Mouse (Mus musculus): ENCODE measurements around the gene Usp17le. TPM values are rescaled to one million over a fixed set of nuclear protein-coding genes. Genes with fewer than 3 reads are reported as not detected.
"Not testable (repeated sequence)": the region's sequence is repeated elsewhere in the genome, so short reads cannot be mapped to it uniquely, and the experiment has no call there.

The Usp17le gene
- total RNA-seq (2015; ENCODE audit: low replicate concordance) (not detected in 2 replicates), total RNA-seq (2017; ENCODE audit: low replicate concordance) (not detected in 2 replicates)

DNA sequence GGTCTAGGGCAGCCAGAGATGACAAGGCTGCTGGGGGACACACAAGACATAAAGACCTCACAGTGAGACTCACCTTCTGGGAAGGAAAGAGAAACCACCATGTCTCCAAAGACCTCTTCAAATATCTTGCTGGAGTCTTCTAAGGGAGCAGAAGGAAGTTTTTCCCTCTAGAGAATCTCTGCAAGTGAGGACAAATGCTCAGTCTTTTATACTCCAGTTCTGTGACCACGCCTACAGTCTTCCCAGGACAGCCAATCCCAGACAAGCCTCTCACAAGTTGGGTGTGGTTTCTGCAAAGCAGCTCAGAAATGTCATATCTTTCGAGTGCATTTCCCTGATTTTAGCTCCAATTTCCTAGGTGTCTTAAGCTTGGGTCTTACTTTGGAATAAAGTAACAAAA lies at the start of gene Usp17le:
Gene Usp17le, minus strand, starts transcription at position 101 of the 400 bp plus-strand sequence.
- not testable (repeated sequence) for ATAC-seq (replicated peaks; ENCODE audit: low FRiP score, poor library complexity, severe bottlenecking)

DNA sequence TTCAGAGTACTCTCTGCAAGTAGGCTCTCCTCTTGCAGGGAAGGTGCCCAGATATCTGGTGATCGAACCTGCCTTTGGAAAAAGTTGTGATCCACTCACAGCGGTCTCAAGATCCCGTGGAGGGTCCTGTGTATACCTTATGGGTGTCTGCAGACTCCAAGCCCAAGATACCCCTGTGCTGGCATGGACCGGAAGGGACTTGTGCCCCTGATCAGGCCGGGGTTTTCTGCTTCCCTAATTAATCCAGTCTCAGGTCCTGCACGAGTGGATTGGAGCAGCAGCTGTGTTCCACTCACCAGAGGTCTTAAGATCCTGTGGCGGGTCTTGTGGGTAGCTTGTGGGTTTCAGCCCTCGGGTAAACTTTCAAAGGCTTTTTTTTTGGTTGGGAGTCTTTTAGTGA lies 33.1 kb upstream of the Usp17le start:
- ATAC-seq (replicated peaks; ENCODE audit: low FRiP score, poor library complexity, severe bottlenecking), result not testable (repeated sequence)

DNA sequence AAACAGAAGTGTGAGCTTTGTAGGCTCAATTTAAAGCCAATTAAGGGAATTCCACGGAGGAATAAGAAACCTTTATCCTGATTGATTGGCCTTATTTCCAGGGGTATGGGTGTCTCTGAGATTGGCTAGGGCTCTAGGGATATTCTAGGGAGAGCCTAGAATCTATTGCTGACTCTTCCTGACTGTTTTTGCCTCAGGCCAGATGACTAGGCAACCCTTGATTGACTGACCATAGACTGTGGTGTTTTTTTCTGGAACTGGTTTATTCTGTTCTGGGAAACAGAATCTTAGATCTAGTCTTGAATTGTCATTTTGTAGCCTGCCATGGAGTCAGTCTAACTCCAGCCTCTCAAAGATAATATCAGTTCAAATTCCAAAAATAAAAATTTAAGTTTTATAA lies 13.5 kb upstream of the Usp17le start:
- no peak for ATAC-seq (replicated peaks; ENCODE audit: low FRiP score, poor library complexity, severe bottlenecking)

Other genes with a start within 250 kb of the Usp17le start
- gene Olfr651, start 227.3 kb downstream of the Usp17le start, total RNA-seq (2015; ENCODE audit: low replicate concordance), result not detected in 2 replicates
- gene Olfr651, start 227.3 kb downstream of the Usp17le start, total RNA-seq (2017; ENCODE audit: low replicate concordance), result not detected in 2 replicates
- gene Olfr652, start 216.6 kb downstream of the Usp17le start, total RNA-seq (2015; ENCODE audit: low replicate concordance), result not detected in 2 replicates
- gene Olfr652, start 216.6 kb downstream of the Usp17le start, total RNA-seq (2017; ENCODE audit: low replicate concordance), result not detected in 2 replicates
- not detected in 2 replicates for gene Olfr653, start 200.2 kb downstream of the Usp17le start, total RNA-seq (2015; ENCODE audit: low replicate concordance)
- not detected in 2 replicates for gene Olfr653, start 200.2 kb downstream of the Usp17le start, total RNA-seq (2017; ENCODE audit: low replicate concordance)
- not detected in 2 replicates for gene Olfr654, start 190.4 kb downstream of the Usp17le start, total RNA-seq (2015; ENCODE audit: low replicate concordance)
- not detected in 2 replicates for gene Olfr654, start 190.4 kb downstream of the Usp17le start, total RNA-seq (2017; ENCODE audit: low replicate concordance)
- gene Olfr655, start 175.7 kb downstream of the Usp17le start, total RNA-seq (2015; ENCODE audit: low replicate concordance), result not detected in 2 replicates
- gene Olfr655, start 175.7 kb downstream of the Usp17le start, total RNA-seq (2017; ENCODE audit: low replicate concordance), result not detected in 2 replicates
- not detected in 2 replicates for gene Olfr656, start 163.5 kb downstream of the Usp17le start, total RNA-seq (2015; ENCODE audit: low replicate concordance)
- gene Olfr656, start 163.5 kb downstream of the Usp17le start, total RNA-seq (2017; ENCODE audit: low replicate concordance), result not detected in 2 replicates
- gene Olfr657, start 152.7 kb downstream of the Usp17le start, total RNA-seq (2015; ENCODE audit: low replicate concordance), result not detected in 2 replicates
- gene Olfr657, start 152.7 kb downstream of the Usp17le start, total RNA-seq (2017; ENCODE audit: low replicate concordance), result not detected in 2 replicates
- not detected in 2 replicates for gene Olfr658, start 130.2 kb downstream of the Usp17le start, total RNA-seq (2015; ENCODE audit: low replicate concordance)
- gene Olfr658, start 130.2 kb downstream of the Usp17le start, total RNA-seq (2017; ENCODE audit: low replicate concordance), result not detected in 2 replicates
- gene Olfr659, start 110.7 kb downstream of the Usp17le start, total RNA-seq (2015; ENCODE audit: low replicate concordance), result not detected in 2 replicates
- not detected in 2 replicates for gene Olfr659, start 110.7 kb downstream of the Usp17le start, total RNA-seq (2017; ENCODE audit: low replicate concordance)
- not detected in 2 replicates for gene Olfr661, start 91.0 kb downstream of the Usp17le start, total RNA-seq (2015; ENCODE audit: low replicate concordance)
- not detected in 2 replicates for gene Olfr661, start 91.0 kb downstream of the Usp17le start, total RNA-seq (2017; ENCODE audit: low replicate concordance)
- gene Usp17lb, start 65.1 kb upstream of the Usp17le start, total RNA-seq (2015; ENCODE audit: low replicate concordance), result not detected in 2 replicates
- not detected in 2 replicates for gene Usp17lb, start 65.1 kb upstream of the Usp17le start, total RNA-seq (2017; ENCODE audit: low replicate concordance)
- gene Usp17la, start 79.5 kb upstream of the Usp17le start, total RNA-seq (2015; ENCODE audit: low replicate concordance), result not detected in 2 replicates
- gene Usp17la, start 79.5 kb upstream of the Usp17le start, total RNA-seq (2017; ENCODE audit: low replicate concordance), result not detected in 2 replicates
- gene Olfr665, start 100.6 kb upstream of the Usp17le start, total RNA-seq (2015; ENCODE audit: low replicate concordance), result 2.1 TPM in 1 of 2 replicates, not detected in the other
- gene Olfr665, start 100.6 kb upstream of the Usp17le start, total RNA-seq (2017; ENCODE audit: low replicate concordance), result not detected in 2 replicates
- not detected in 2 replicates for gene Olfr666, start 118.5 kb upstream of the Usp17le start, total RNA-seq (2015; ENCODE audit: low replicate concordance)
- gene Olfr666, start 118.5 kb upstream of the Usp17le start, total RNA-seq (2017; ENCODE audit: low replicate concordance), result not detected in 2 replicates
- not detected in 2 replicates for gene Olfr667, start 144.0 kb upstream of the Usp17le start, total RNA-seq (2015; ENCODE audit: low replicate concordance)
- gene Olfr667, start 144.0 kb upstream of the Usp17le start, total RNA-seq (2017; ENCODE audit: low replicate concordance), result not detected in 2 replicates
- gene Olfr668, start 150.6 kb upstream of the Usp17le start, total RNA-seq (2015; ENCODE audit: low replicate concordance), result not detected in 2 replicates
- not detected in 2 replicates for gene Olfr668, start 150.6 kb upstream of the Usp17le start, total RNA-seq (2017; ENCODE audit: low replicate concordance)
- gene Olfr669, start 156.8 kb upstream of the Usp17le start, total RNA-seq (2015; ENCODE audit: low replicate concordance), result not detected in 2 replicates
- gene Olfr669, start 156.8 kb upstream of the Usp17le start, total RNA-seq (2017; ENCODE audit: low replicate concordance), result not detected in 2 replicates
- gene Olfr670, start 185.2 kb upstream of the Usp17le start, total RNA-seq (2015; ENCODE audit: low replicate concordance), result not detected in 2 replicates
- not detected in 2 replicates for gene Olfr670, start 185.2 kb upstream of the Usp17le start, total RNA-seq (2017; ENCODE audit: low replicate concordance)
- not detected in 2 replicates for gene Olfr671, start 201.7 kb upstream of the Usp17le start, total RNA-seq (2015; ENCODE audit: low replicate concordance)
- not detected in 2 replicates for gene Olfr671, start 201.7 kb upstream of the Usp17le start, total RNA-seq (2017; ENCODE audit: low replicate concordance)
- gene Olfr672, start 224.6 kb upstream of the Usp17le start, total RNA-seq (2015; ENCODE audit: low replicate concordance), result not detected in 2 replicates
- gene Olfr672, start 224.6 kb upstream of the Usp17le start, total RNA-seq (2017; ENCODE audit: low replicate concordance), result not detected in 2 replicates